Mouse (Mus musculus): ENCODE measurements around the gene Actrt2. TPM values are rescaled to one million over a fixed set of nuclear protein-coding genes. Genes with fewer than 3 reads are reported as not detected.

Gene Actrt2
- total RNA-seq, 1 experiment from 2014 or later = not detected

GRCm38 (mm10) chr4:154682311-154682710, 14.6 kb upstream of the Actrt2 start:
- DNase-seq = no peak

GRCm38 (mm10) chr4:154675441-154676000, 7.9 kb upstream of the Actrt2 start:
- DNase-seq = no peak

DNA sequence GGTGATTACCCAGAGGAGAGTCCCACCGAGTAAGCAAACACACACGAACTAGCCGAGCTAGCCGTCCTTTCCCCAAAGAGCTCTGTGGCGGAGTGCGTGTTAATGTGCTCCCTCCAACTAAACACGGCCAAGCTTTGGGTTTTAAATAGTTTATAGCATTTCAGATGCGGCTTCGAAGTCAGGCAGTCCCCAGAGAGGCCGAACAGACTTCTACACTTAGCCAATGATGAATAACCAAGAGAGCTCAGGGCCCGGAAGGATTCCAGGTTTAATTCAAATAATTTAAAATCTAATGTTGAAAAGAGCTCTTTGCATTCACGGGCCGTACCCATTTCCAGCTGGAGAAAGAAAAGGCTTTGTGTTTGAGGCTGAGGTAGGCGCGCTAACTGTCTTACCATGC, 7.3 kb upstream of the Actrt2 start:
- DNase-seq = no peak

GRCm38 (mm10) chr4:154674541-154674940, 6.9 kb upstream of the Actrt2 start:
- peak; percentile 57 for DNase-seq

DNA sequence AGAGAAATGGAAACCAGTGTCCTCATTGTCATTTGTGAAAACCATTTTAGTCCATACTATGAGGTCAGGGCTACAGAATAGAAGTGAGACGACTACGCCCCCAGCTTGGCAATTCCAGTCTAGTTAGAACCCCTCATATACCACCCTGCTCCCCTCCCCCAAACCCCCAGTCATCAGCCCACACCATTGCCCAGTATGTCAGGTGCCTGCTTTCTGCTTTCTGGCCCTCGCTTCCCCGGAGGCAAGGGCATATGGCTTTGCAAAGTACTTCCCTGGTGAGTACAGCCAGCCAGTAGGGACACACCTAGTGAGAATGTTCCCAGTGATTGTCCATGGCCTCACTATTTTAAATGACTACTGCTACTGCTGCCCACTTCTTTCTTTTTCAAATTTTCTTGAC, 6.3 kb upstream of the Actrt2 start:
- no peak for DNase-seq

DNA sequence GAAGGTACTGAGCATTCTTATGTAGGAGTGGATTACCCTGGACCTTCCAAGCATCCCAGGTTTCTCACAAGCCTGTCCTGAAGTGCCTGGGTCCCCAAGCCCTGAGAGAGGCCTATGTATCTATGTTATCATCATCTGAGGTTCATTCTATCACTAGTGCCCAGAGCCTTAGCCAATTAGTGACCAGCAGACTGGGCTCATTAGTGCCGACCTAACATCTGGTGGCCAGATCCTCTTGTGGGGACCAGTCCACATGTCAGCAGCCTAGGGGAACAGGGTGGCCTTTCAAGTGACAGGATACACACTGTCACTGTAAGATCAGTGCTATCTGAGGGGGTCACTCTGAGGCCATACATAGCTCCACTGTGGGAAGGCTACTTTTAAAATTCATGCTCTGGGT, 4.4 kb upstream of the Actrt2 start:
- no peak for DNase-seq

DNA sequence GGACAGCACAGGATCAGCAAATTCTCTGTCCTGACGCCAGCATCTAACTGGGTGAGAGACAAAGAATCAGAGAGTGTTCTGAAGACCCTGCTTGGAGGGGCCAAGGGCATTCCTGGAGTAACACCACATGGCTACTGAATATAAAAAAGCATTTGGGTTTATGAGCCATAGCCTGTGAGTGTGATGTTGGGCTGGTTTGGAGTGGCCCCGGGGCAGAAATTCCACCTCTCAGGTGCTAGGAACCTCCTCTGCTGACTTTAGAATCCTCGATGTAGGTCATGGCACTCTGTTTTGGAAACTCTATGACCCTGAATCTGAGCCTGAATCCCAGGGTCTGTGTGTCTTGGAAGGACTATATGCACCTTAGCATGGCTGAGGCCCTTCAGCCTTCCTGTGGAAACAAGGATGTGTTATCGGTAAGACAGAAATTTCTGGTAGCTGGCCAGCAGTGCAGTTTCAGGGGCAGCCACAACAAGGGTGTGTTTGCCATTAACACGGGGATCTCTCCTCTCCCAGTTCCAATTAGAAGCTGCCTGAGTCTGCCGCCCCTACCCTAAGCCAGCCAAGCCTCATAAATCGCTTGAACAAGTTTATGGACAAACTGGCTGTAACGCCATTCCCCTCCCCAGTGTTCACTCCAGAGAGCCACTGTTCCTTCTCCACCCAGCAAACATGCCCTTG, 3.7 kb upstream of the Actrt2 start:
- no peak for DNase-seq

DNA sequence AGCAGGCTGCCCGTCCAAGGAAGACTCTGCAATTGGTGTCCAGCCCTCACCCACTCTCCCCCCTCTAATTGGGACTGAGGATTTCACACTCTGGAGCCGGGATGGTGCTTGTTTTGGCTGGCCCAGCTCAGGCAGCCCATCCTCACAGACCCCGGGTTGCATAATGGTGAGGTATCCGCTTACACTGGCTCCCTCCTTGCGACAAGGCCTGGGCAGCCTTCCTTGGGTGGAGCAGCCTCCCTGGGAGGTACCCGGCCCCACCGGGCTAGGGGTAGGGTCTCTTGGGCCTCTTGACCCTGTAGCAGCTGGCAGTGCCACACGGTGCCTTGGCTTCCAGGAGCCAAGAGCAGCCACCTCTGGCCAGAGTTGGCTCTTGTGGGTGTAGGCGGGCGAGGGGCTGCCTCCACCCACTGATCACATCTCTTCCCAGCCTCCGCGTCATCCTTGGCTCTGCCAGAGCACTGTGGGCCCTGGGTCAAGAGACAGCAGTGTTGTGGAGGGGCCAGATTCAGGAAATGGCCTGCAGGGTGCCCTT, 4.9 kb downstream of the Actrt2 start:
- DNase-seq = peak; percentile 24

DNA sequence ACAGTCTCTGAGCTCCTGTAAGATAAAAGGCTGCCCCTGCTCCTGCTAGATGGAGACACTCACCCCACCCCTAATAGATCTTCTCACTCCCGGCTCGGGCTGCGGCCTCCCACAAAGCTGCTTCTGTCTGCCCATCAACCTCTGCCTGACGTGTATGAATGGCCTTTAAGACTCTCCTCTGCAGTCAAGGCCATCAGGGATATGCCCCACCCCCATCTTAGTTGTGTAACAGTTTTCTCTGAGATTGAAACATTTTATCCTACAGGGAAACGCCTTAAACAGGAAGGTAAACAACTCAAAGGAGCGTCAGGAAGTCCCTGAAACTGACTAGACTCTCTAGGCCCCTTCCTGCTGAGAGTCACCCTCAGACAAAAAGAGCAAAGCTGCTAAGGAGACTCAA, 6.4 kb downstream of the Actrt2 start:
- DNase-seq = no peak

DNA sequence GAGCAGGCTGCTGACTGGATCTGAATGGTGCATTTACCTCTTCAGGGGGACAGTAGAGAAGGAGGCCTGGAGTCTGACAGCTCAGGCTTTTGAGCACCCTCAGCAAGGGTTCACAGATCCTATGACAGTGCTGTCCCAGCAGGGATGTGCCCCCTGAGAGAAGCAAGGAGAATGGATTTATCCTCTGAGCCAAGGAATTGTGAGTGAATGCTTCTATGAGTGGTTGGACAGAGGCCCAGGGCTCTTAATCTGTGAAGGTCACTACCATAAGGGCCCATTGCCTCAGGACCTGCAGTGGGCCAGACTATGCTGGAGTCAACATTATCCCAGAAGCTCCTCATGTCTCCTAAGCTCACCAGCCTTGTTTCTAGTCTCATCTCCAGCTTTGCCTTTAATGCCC, 7.6 kb downstream of the Actrt2 start:
- DNase-seq = no peak

DNA sequence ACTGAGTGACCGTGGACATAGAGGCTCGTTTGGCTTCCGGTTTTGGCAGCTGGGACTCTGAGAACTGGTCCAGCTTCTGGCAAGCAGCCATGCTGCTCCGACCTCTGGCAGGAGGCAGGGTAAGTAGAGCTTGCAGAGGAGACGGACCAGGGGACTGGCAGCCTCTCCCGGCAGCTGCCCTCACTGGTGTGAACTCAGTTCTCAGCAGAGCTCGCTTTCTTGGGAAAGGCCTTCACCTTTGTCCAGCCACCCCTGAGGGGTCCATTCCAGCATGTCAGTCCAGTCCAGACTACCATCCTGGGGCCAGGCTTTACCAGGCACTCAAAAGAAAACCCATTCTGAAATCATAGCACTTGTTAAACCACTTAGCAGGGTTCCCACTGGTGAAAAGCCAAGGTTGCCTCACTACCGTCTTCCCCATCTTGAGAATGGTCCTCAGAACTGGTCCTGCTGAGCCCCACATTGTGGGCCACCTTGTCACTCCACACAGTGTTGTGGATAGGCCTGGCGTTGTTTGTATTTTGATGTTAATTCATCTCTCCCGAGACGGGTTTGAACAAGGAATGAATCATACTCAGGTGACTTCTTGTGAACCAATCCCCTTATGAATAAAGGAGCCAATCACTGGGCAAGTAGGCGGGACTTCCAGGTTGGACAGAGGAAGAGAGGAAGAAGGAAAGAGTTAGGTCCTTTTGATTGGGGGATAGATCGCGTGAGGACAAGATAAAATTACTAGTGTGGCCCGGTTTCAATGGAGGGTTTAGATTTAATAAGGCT, 12.3 kb downstream of the Actrt2 start:
- peak; percentile 53 for DNase-seq

GRCm38 (mm10) chr4:154652494-154652893, 15.2 kb downstream of the Actrt2 start:
- no peak for DNase-seq

GRCm38 (mm10) chr4:154649083-154649747, 18.5 kb downstream of the Actrt2 start:
- DNase-seq = peak; percentile 37

GRCm38 (mm10) chr4:154642496-154642895, 25.2 kb downstream of the Actrt2 start:
- DNase-seq = no peak

GRCm38 (mm10) chr4:154641296-154642110, 26.2 kb downstream of the Actrt2 start:
- no peak for DNase-seq

- DNase-seq = no peak
Observed at GRCm38 (mm10) chr4:154640443-154641295, 27.0 kb downstream of the Actrt2 start.

- DNase-seq = no peak
Observed at GRCm38 (mm10) chr4:154639591-154640442, 27.9 kb downstream of the Actrt2 start.

- DNase-seq = peak; percentile 13
Observed at GRCm38 (mm10) chr4:154639126-154639525, 28.5 kb downstream of the Actrt2 start.

GRCm38 (mm10) chr4:154638320-154638886, 29.3 kb downstream of the Actrt2 start:
- DNase-seq = no peak
